Mouse (Mus musculus) brain, embryonic 14.5 days (tissue): ENCODE measurements around the gene Ccdc173.

Experiments
- CTCF ChIP-seq: fragments of 200-500 bp; IDR thresholded peaks from 2 replicates; pipeline ENCODE4 v1.5.1; 2012; ENCODE audit warnings: inconsistent platforms, mild to moderate bottlenecking, moderate library complexity, borderline replicate concordance; ENCODE audit not compliant: insufficient read depth, insufficient read length; ENCODE audit errors: extremely low read depth
- POLR2A ChIP-seq: fragments of 200-500 bp; IDR thresholded peaks from 2 replicates; pipeline ENCODE4 v1.6.1; 2012; ENCODE audit warnings: mild to moderate bottlenecking, inconsistent platforms, borderline replicate concordance; ENCODE audit not compliant: poor library complexity, insufficient read depth, insufficient read length, severe bottlenecking; ENCODE audit errors: extremely low read depth

- TF ChIP-seq CTCF (no peak), POLR2A (no peak)
These were observed 37.0 kb upstream of the Ccdc173 start for GRCm38 (mm10) chr2:69826380-69826779.
